ENCODE assay signal across 25 mouse cellular contexts in genomic region chr5:67241713-67242112, GRCm38 (mm10).
"Had no signal": no experiment of that assay in that cellular context is flagged by ENCODE, and none has a peak within 500 bp of the region (broad histone marks: within the 10 kb centered on the region; RNA-seq: fewer than 3 reads in every experiment).

No protein-coding gene starts in this region.

- H3K27ac ChIP-seq: heart, embryonic 10.5 days; heart, embryonic 13.5 days; heart, embryonic 15.5 days; hindbrain, embryonic 14.5 days; hindbrain, postnatal 0 days; intestine, embryonic 15.5 days; kidney, embryonic 15.5 days; kidney, postnatal 0 days; limb, embryonic 13.5 days; limb, embryonic 15.5 days; liver, embryonic 12.5 days had no signal

- H3K4me1 ChIP-seq: heart, embryonic 10.5 days; heart, embryonic 13.5 days; heart, embryonic 15.5 days; intestine, embryonic 15.5 days; limb, embryonic 13.5 days; limb, embryonic 15.5 days; liver, embryonic 12.5 days had no signal

- H3K4me2 ChIP-seq: heart, embryonic 13.5 days; heart, embryonic 15.5 days; hindbrain, embryonic 14.5 days; intestine, embryonic 15.5 days; kidney, embryonic 15.5 days; limb, embryonic 13.5 days; limb, embryonic 15.5 days; liver, embryonic 12.5 days had no signal

- H3K36me3 ChIP-seq: heart, embryonic 10.5 days; heart, embryonic 13.5 days; heart, embryonic 15.5 days; intestine, embryonic 15.5 days; kidney, embryonic 15.5 days; limb, embryonic 13.5 days; limb, embryonic 15.5 days; liver, embryonic 12.5 days had no signal

- H3K9me3 ChIP-seq: heart, embryonic 10.5 days; heart, embryonic 13.5 days; heart, embryonic 15.5 days; intestine, embryonic 15.5 days; kidney, embryonic 15.5 days; limb, embryonic 13.5 days; limb, embryonic 15.5 days; liver, embryonic 12.5 days had no signal

- H3K9ac ChIP-seq: forebrain, postnatal 0 days; heart, embryonic 13.5 days; heart, embryonic 15.5 days; hindbrain, embryonic 14.5 days; intestine, embryonic 15.5 days; kidney, embryonic 15.5 days; limb, embryonic 13.5 days; limb, embryonic 15.5 days; liver, embryonic 12.5 days had no signal

- H3K4me3 ChIP-seq: heart, embryonic 10.5 days; heart, embryonic 13.5 days; heart, embryonic 15.5 days; intestine, embryonic 15.5 days; kidney, embryonic 15.5 days; limb, embryonic 13.5 days; limb, embryonic 15.5 days; liver, embryonic 12.5 days had no signal

- H3K27me3 ChIP-seq: intestine, embryonic 15.5 days had no signal

- DNase-seq: forebrain, postnatal 0 days; gastrocnemius, postnatal 14 days; gastrocnemius, postnatal 36 days; heart, adult 18-20 months; heart, postnatal 14 days; heart, postnatal 36 days; kidney, adult 11 months; kidney, adult 2 months; kidney, adult 9 months; kidney, postnatal 14 days; kidney, postnatal 36 days; layer of hippocampus, adult 9-11 months; layer of hippocampus, postnatal 36 days; left cerebral cortex, postnatal 4 days had no signal

- ATAC-seq: forebrain, postnatal 0 days; hindbrain, postnatal 0 days; intestine, embryonic 15.5 days; liver, embryonic 12.5 days had no signal
